Mouse (Mus musculus) kidney, adult 2 months (tissue): ENCODE measurements around the gene Pdcd1lg2.

Source experiments
- CTCF ChIP-seq: fragments of 200-500 bp; conservative IDR thresholded peaks from 2 replicates; pipeline ENCODE4 v1.5.1; 2011; ENCODE audit warnings: low read depth, mild to moderate bottlenecking, control low read depth, low read length, moderate library complexity, mixed read lengths; ENCODE audit not compliant: insufficient read depth, insufficient read length
- POLR2A ChIP-seq: fragments of 200-500 bp; IDR thresholded peaks from one replicate; pipeline ENCODE4 v1.6.1; 2011; ENCODE audit warnings: low read depth, low read length, control low read depth

DNA sequence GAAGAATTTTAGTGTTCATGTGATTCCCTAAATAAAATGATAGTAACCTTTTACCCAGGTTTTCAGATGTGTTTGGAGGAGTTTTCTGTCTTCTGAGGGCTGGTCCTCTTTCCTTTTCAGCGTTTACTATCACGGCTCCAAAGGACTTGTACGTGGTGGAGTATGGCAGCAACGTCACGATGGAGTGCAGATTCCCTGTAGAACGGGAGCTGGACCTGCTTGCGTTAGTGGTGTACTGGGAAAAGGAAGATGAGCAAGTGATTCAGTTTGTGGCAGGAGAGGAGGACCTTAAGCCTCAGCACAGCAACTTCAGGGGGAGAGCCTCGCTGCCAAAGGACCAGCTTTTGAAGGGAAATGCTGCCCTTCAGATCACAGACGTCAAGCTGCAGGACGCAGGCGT lies 37.3 kb upstream of the Pdcd1lg2 start:
- TF ChIP-seq POLR2A (no peak), CTCF (no peak)
